Mouse (Mus musculus) adrenal gland, postnatal 4 days (tissue): ENCODE data around the gene Usp35. TPM values are rescaled to one million over a fixed set of nuclear protein-coding genes. Genes with fewer than 3 reads are reported as not detected.

ENCODE experiments used
- DNase-seq, 2 experiments: peaks; one replicate each; pipeline ENCODE4 v3.0.0; 2021 to 2022; ENCODE audit warnings: low spot score in 2 of 2, mixed read lengths in 2 of 2
- total RNA-seq, 2 experiments: library from RNA; stranded (reverse); gene quantifications; 2 replicates each; pipeline ENCODE4 v1.2.3; 2021

Gene Usp35
- total RNA-seq, 2 experiments from 2014 or later = 8.5 to 8.6 TPM

GRCm38 (mm10) chr7:97315656-97316055 lies 16.2 kb downstream of the Usp35 start:
- no peak for DNase-seq

GRCm38 (mm10) chr7:97314646-97315045 lies 17.2 kb downstream of the Usp35 start:
- no peak for DNase-seq

GRCm38 (mm10) chr7:97313364-97313995 lies 18.3 kb downstream of the Usp35 start:
- DNase-seq = no peak

GRCm38 (mm10) chr7:97312856-97313255 lies 19.0 kb downstream of the Usp35 start:
- DNase-seq = peak in 1 of 2 experiments; percentile 1

- DNase-seq = peak in 1 of 2 experiments; percentile 0
These were observed 19.6 kb downstream of the Usp35 start for GRCm38 (mm10) chr7:97312196-97312595.

DNA sequence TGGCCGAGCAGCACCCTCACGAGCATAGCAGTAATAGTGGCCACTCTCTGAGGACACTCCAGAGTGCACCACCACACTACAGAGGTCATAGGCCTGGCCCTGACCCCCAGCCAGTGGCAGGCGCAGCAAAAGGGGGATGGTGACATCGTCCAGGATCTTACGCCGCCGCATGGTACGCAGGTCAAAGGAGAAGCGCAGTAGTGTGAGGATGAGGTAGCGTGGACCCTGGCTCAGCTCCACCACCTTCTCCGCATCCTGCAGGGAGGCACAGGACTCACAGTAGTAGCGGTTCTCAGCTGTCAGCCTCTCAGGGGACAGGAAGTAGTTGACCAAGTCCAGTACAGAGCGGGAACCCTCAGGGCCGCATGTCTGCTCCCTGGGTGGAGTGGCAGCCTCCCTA lies 20.2 kb downstream of the Usp35 start:
- peak in 1 of 2 experiments; percentile 2 for DNase-seq

DNA sequence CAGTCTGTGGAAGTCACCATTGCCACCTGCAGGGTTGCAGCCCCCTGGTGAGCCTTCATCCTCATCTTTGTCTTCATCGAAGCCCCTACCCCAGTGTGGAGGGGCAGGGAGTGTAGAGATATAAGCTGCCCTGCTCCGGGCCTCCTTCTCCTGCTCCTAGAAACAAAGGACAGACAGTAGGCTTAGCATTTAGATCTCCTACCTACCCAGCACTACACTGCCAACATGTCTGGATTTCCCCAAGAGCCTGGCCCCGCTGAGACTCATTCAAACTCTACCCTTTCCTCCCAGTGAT lies 21.5 kb downstream of the Usp35 start:
- peak in 1 of 2 experiments; percentile 1 for DNase-seq

DNA sequence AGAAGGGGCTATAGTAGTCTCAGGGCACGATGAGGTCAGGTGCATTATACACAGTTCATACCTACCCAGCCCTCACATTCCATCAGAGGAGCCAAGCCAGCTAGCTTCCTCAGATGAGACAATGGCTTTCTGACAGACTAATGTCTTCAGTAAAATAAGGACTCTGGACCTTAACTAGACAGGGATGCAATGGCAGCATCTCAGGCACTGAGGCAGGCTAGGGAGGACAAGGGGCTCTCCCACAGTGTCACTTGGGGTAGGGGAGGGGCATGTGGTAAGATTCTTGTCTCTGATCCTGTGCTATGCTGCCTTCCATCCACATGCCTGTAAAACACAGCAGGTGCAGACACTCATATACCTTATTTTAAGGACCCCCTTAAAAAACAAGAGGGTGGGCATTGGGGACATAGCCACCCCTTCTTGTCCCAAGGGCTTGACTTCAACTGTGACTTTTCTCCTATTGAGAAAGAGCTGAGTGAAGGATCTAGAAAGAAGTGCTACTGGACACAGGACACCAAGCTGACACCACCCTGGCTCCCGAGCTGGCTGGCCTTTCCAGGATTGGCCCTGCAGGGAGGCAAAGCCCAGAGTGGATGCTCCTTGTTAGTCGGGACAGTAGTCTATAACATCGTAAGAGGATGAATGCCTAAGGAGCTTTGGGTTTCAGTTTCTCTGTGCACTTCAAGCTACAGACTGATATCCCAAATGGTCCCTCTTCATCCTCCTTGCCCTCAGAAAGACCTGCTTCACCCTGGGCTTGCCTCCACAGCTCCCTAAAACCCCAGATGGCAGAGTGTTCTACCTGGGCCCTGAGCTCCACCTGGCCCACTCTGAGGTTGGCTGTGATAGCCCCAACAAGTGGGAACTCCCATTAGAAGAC lies 22.1 kb downstream of the Usp35 start:
- peak in 1 of 2 experiments; percentile 1 for DNase-seq

DNA sequence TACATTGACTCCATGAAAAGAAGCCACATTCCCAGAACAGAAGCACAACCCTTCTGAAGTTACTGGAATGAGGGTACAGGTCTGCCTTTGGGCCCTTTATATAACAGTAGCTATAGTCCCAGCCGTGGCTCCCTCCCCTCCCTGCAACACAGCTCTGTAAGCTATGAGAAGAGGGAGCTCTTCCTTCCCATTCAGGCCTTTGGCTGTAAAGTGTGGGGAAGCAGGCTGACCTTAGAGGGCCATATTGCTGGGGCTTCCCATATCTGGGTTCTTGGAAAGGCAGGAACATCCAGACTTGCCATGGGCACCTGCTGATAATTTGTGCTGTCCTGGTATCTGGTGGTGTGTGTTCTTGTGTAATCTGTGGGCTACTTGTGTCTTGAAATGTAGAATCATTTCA lies 24.3 kb downstream of the Usp35 start:
- peak in 1 of 2 experiments; percentile 1 for DNase-seq

DNA sequence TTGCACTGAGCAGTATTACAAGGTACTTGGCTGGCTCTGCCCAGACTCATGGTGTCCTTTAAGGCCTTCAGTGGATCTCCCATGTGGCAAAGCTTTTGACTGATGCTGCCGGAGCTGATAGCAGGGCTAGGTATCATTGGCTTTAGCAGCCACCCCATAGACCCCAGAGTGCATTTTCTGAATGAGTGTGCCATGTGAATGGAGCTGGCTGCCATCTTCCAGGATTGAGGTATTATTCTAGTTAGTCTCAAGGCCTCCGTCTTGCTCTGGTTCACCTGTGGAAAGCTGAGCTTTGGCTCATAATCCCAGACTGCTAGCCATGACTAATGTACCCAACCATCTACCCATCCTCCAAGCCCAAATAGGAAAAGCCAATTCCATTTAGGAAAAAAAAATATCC lies 25.0 kb downstream of the Usp35 start:
- DNase-seq = no peak

- DNase-seq = peak in 1 of 2 experiments; percentile 1
These were observed 26.6 kb downstream of the Usp35 start for GRCm38 (mm10) chr7:97305206-97305605.

DNA sequence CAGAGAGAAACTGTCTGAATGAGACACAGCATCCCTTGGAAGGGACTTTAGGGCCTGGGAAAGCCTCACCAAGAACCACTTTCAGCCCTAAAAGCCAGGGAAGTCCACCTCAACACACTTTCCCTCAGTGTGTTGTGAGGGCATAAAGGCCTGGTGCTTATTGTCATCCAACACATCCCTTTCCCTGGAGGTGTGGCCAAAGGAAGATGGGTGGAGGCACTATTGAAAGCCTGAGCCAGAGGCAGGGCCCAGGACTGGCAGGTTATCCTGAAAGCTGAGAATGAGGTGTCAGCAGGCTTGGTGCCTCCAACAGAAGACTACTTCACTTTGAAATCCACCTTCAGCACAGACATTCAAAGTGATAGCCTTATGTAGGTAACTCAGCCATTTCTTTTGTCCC lies 27.3 kb downstream of the Usp35 start:
- peak in 1 of 2 experiments; percentile 1 for DNase-seq

DNA sequence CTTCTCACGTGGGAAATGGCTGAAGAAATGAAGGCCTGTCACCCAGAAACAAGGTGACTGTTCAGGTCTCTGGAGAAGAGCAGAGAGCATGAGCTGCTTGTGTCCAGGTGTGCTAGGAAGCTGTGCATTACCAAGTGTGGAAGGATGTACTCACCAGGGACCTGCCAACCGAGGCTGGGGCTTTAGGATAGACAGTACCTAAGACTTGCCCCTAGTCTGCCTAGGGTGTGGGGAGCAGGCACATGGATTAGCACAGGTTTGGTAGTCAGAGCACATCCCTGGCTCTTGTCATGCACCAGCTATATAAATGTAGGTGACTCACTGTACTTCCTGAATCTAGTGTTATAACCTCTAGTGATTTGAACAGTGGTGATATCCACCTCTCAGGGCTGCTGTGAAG lies 28.2 kb downstream of the Usp35 start:
- DNase-seq = peak in 1 of 2 experiments; percentile 1

- DNase-seq = no peak
These were observed 28.9 kb downstream of the Usp35 start for GRCm38 (mm10) chr7:97302876-97303275.

DNA sequence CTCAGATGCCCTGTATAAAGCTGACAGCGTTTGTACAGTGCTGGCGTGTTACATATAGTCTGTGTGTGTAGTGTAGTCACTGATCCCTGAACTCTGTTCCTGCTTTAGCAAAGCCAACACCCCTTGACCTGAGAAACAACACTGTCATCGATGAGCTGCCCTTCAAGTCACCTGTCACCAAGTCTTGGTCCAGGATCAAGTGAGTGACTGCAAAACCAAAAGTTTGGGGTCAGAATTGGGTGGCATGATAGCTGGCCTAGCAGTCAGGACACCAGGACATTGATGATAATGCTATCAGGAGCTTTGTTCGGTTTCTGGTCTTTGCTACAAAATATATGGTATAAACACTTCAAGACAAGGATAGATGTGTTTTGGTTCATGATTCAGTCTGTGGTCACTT lies 29.6 kb downstream of the Usp35 start:
- DNase-seq = no peak

- no peak for DNase-seq
These were observed 30.5 kb downstream of the Usp35 start for GRCm38 (mm10) chr7:97301321-97301720.

- DNase-seq = no peak
These were observed 30.9 kb downstream of the Usp35 start for GRCm38 (mm10) chr7:97300914-97301313.

- no peak for DNase-seq
These were observed 32.9 kb downstream of the Usp35 start for GRCm38 (mm10) chr7:97298943-97299342.

GRCm38 (mm10) chr7:97298279-97298678 lies 33.5 kb downstream of the Usp35 start:
- no peak for DNase-seq

- DNase-seq = no peak
These were observed 34.4 kb downstream of the Usp35 start for GRCm38 (mm10) chr7:97297466-97297865.

GRCm38 (mm10) chr7:97296986-97297385 lies 34.8 kb downstream of the Usp35 start:
- no peak for DNase-seq

DNA sequence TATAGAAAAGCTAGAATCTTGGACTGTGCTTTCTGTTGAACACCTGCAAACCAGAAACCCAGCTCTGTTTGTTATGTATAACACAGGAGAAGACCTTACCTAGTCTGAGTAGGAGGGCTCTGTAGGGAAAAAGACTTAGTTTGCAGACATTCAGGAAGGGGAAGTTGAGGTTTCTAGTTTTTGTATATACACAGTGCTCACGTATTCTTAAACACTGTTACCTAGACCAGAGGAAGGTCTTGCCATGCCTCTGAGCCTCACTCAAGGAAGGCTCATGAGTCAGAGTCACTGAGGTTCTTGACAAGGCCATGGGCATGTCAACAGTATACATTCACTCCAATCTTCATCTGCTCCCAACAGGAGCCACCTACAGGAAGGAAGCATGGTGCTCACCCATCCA lies 60.8 kb downstream of the Usp35 start:
- no peak for DNase-seq

DNA sequence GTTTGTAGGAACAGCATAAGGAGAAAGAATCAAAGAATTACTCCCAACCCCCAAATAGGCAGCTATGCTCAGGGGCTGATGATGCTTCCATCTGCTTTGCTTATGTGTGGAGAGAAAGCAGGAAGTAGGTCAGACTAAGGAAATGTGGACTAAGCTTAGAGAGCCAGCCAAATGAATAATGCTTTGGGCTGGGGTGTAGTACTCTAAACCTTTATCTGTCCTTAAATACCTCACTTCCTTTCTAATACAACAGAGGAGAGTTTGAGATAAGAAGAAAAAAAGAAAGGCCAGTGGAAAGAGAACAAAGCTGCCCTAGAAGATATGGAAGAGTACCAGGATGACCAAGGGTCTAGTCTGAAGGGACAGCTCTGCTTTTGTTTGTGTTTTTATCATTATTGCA lies 61.5 kb downstream of the Usp35 start:
- DNase-seq = no peak
